Mouse (Mus musculus): ENCODE results near the gene Rnf224. TPM values are rescaled to one million over a fixed set of nuclear protein-coding genes. Genes with fewer than 3 reads are reported as not detected.

Gene Rnf224
- polyA plus RNA-seq, 1 experiment from 2014 or later: not detected

GRCm38 (mm10) chr2:25213266-25213865 lies 23.2 kb downstream of the Rnf224 start:
- no peak overlapping the region for H3K4me3 ChIP-seq (ENCODE audit: low read depth, low read length)
- no peak overlapping the region for H3K4me2 ChIP-seq (ENCODE audit: low read length)
- no peaks in the 10 kb centered on the region for H3K27me3 ChIP-seq (ENCODE audit: control insufficient read depth, insufficient read depth, low read depth, low read length)
- no peaks in the 10 kb centered on the region for H3K9me3 ChIP-seq (replicated peaks; ENCODE audit: control insufficient read depth, low read length, poor library complexity, severe bottlenecking)
- ATAC-seq: no peak
- H3K4me1 ChIP-seq (ENCODE audit: control insufficient read depth, insufficient read depth, low read length): peaks cover 25% of the 10 kb centered on the region
- WGBS: 72% methylated on average over 21 of the region's 23 CpGs
- no peak overlapping the region for H3K27ac ChIP-seq (ENCODE audit: low read length)
- no peak overlapping the region for H3K9ac ChIP-seq (ENCODE audit: low read depth, low read length)
- no peaks in the 10 kb centered on the region for H3K36me3 ChIP-seq (ENCODE audit: control insufficient read depth, insufficient read depth, low read length)

DNA sequence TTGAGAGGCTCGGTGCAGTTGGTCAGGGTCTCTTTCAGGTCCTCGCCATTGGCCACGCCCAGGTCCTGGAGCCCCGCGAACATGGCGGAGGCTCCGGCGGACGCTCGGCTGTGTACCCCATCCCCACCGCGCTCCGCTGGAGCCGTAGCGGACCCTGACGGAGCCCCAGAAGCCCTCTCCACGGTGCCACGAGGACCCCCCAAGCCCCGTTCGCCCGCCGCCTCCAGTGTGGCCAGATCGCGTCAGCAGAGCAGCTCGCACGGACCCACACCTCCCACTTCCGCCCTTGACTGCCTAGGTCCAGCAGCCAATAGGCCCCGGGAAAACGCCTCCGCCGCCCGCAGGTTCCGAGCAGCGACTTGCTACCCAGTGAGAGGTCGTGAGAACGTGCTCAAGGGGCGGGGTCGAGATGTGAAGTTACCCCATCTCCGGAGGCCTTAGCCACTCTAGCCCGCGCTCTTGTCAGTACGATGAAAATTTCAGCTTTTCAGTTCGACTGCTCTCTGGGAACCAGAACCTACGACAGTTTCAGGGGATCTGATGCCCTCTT lies 25.4 kb downstream of the Rnf224 start, which contains the start of gene Nelfb:
Gene Nelfb, minus strand, starts transcription at position 369 of the 550 bp plus-strand sequence.
- H3K27ac ChIP-seq (ENCODE audit: low read length): peak within 1 kb of the TSS; percentile 94
- H3K9me3 ChIP-seq (replicated peaks; ENCODE audit: control insufficient read depth, low read length, poor library complexity, severe bottlenecking): no peaks in the 10 kb centered on the region
- peak; percentile 94 for ATAC-seq
- no peaks in the 10 kb centered on the region for H3K27me3 ChIP-seq (ENCODE audit: control insufficient read depth, insufficient read depth, low read depth, low read length)
- H3K4me1 ChIP-seq (ENCODE audit: control insufficient read depth, insufficient read depth, low read length): peaks cover 34% of the 10 kb centered on the region
- H3K36me3 ChIP-seq (ENCODE audit: control insufficient read depth, insufficient read depth, low read length): no peaks in the 10 kb centered on the region; the same call in 1 of the 2 replicates
- H3K9ac ChIP-seq (ENCODE audit: low read depth, low read length): peak within 1 kb of the TSS; percentile 90
- peak within 1 kb of the TSS; percentile 87 for H3K4me3 ChIP-seq (ENCODE audit: low read depth, low read length)
- WGBS: under 1% methylated on average over 44 of the region's 44 CpGs
- peak within 1 kb of the TSS; percentile 85 for H3K4me2 ChIP-seq (ENCODE audit: low read length)

DNA sequence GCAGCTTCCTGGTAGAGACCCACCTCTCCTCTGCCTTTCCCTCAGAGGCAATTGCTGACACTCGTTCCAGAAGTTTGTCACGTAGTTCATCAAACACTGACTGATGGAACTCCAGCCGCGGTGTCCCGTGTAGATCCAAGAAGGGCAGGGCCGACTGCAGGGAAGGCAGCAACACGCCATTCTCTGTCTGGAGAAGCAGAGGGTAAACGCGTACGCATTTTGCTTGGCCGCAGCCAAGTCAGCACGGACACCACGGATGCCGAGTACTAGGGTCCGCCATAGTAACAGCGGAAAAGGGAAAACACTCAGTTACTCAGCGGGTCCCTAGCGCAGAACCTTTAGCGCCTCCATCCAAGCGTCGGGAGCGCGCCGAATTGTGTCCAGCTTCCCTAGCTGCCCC lies 25.9 kb downstream of the Rnf224 start:
- ATAC-seq: peak; percentile 53
- Histone ChIP-seq H3K4me1 (ENCODE audit: control insufficient read depth, insufficient read depth, low read length) (peaks cover 34% of the 10 kb centered on the region), H3K27me3 (ENCODE audit: control insufficient read depth, insufficient read depth, low read depth, low read length) (no peaks in the 10 kb centered on the region), H3K36me3 (ENCODE audit: control insufficient read depth, insufficient read depth, low read length) (no peaks in the 10 kb centered on the region; the same call in 1 of the 2 replicates), H3K9me3 (replicated peaks; ENCODE audit: control insufficient read depth, low read length, poor library complexity, severe bottlenecking) (no peaks in the 10 kb centered on the region), H3K4me2 (ENCODE audit: low read length) (peak overlapping the region; percentile 85), H3K27ac (ENCODE audit: low read length) (peak overlapping the region; percentile 94), H3K4me3 (ENCODE audit: low read depth, low read length) (peak overlapping the region; percentile 87), H3K9ac (ENCODE audit: low read depth, low read length) (peak overlapping the region; percentile 90)
- WGBS: 0% methylated on average over 24 of the region's 24 CpGs

DNA sequence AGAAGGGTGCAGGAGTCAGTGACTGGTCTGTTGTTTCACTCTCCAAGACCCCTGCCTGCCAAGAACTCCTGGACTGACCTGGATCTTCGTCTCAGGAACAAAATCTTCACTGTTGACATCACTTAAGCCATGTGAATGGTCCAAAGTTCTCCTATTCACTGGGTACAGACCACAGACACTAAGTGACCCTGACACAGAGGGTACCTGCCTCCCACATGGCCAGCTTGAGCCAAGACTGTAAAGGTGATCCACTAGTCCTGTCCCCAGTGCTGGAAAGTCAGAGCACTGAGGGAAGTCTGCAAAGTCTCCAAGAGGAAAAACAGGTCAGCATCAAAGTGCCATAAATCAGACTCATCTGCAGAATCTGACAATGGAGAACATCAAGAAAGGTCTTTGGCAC lies 29.0 kb downstream of the Rnf224 start:
- peaks cover 34% of the 10 kb centered on the region for H3K4me1 ChIP-seq (ENCODE audit: control insufficient read depth, insufficient read depth, low read length)
- H3K4me3 ChIP-seq (ENCODE audit: low read depth, low read length): no peak overlapping the region
- no peak for ATAC-seq
- H3K9me3 ChIP-seq (replicated peaks; ENCODE audit: control insufficient read depth, low read length, poor library complexity, severe bottlenecking): no peaks in the 10 kb centered on the region
- H3K27ac ChIP-seq (ENCODE audit: low read length): no peak overlapping the region
- no peaks in the 10 kb centered on the region for H3K27me3 ChIP-seq (ENCODE audit: control insufficient read depth, insufficient read depth, low read depth, low read length)
- no peak overlapping the region for H3K4me2 ChIP-seq (ENCODE audit: low read length)
- 88% methylated on average over 1 of the region's 1 CpGs for WGBS
- peaks cover 12% of the 10 kb centered on the region for H3K36me3 ChIP-seq (ENCODE audit: control insufficient read depth, insufficient read depth, low read length)
- no peak overlapping the region for H3K9ac ChIP-seq (ENCODE audit: low read depth, low read length)

DNA sequence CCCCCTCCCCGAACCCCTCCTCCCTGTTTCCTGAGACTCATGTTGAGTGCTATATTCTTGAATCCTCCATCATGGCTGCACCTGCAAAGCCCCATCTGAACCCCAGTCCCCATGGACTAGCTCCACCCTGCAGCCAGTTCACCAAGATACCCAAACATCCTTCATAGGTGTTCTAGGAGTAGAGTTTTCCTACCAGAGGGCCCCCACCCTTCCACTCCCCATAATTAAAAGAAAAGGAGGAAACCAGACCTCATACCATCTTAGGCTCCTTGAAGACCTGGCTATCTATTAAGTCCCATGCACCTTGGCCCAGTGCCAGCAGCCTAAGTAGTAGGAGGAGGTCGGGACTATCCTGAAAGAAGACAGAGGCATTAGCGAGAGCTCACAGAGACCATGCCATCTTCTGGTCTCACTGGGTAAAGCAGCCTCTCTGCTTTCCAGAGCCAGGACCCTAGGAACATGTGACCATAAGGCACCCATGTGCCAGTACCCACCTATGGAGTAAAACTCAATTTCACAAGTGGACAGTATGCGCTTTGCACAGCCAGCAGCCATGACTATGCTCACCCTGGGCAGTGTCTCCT lies 32.9 kb downstream of the Rnf224 start:
- WGBS: 61% methylated on average over 4 of the region's 4 CpGs
- peaks cover 31% of the 10 kb centered on the region for H3K36me3 ChIP-seq (ENCODE audit: control insufficient read depth, insufficient read depth, low read length)
- H3K27ac ChIP-seq (ENCODE audit: low read length): no peak overlapping the region

GRCm38 (mm10) chr2:25200631-25201030 lies 36.0 kb downstream of the Rnf224 start:
- no peak overlapping the region for H3K27ac ChIP-seq (ENCODE audit: low read length)
- no peak overlapping the region for H3K4me2 ChIP-seq (ENCODE audit: low read length)
- H3K27me3 ChIP-seq (ENCODE audit: control insufficient read depth, insufficient read depth, low read depth, low read length): peaks cover 13% of the 10 kb centered on the region
- ATAC-seq: no peak
- H3K9me3 ChIP-seq (replicated peaks; ENCODE audit: control insufficient read depth, low read length, poor library complexity, severe bottlenecking): no peaks in the 10 kb centered on the region
- 93% methylated on average over 2 of the region's 2 CpGs for WGBS
- peaks cover 31% of the 10 kb centered on the region for H3K36me3 ChIP-seq (ENCODE audit: control insufficient read depth, insufficient read depth, low read length)
- H3K4me1 ChIP-seq (ENCODE audit: control insufficient read depth, insufficient read depth, low read length): no peaks in the 10 kb centered on the region
- H3K9ac ChIP-seq (ENCODE audit: low read depth, low read length): no peak overlapping the region
- H3K4me3 ChIP-seq (ENCODE audit: low read depth, low read length): no peak overlapping the region

More for the DNA sequence above, 32.9 kb downstream of the Rnf224 start:
- Histone ChIP-seq H3K4me3 (ENCODE audit: low read depth, low read length) (no peak overlapping the region), H3K9ac (ENCODE audit: low read depth, low read length) (no peak overlapping the region), H3K27me3 (ENCODE audit: control insufficient read depth, insufficient read depth, low read depth, low read length) (no peaks in the 10 kb centered on the region), H3K9me3 (replicated peaks; ENCODE audit: control insufficient read depth, low read length, poor library complexity, severe bottlenecking) (no peaks in the 10 kb centered on the region), H3K4me1 (ENCODE audit: control insufficient read depth, insufficient read depth, low read length) (peaks cover 13% of the 10 kb centered on the region; the same call in 1 of the 2 replicates), H3K4me2 (ENCODE audit: low read length) (no peak overlapping the region)
- ATAC-seq: no peak

GRCm38 (mm10) chr2:25197946-25198345 lies 38.6 kb downstream of the Rnf224 start:
- H3K27me3 ChIP-seq (ENCODE audit: control insufficient read depth, insufficient read depth, low read depth, low read length): peaks cover 21% of the 10 kb centered on the region
- H3K4me2 ChIP-seq (ENCODE audit: low read length): no peak overlapping the region
- H3K27ac ChIP-seq (ENCODE audit: low read length): no peak overlapping the region
- H3K9ac ChIP-seq (ENCODE audit: low read depth, low read length): no peak overlapping the region
- H3K9me3 ChIP-seq (replicated peaks; ENCODE audit: control insufficient read depth, low read length, poor library complexity, severe bottlenecking): no peaks in the 10 kb centered on the region
- no peaks in the 10 kb centered on the region; the same call in 1 of the 2 replicates for H3K4me1 ChIP-seq (ENCODE audit: control insufficient read depth, insufficient read depth, low read length)
- no peak for ATAC-seq
- H3K36me3 ChIP-seq (ENCODE audit: control insufficient read depth, insufficient read depth, low read length): peaks cover 22% of the 10 kb centered on the region
- no peak overlapping the region for H3K4me3 ChIP-seq (ENCODE audit: low read depth, low read length)

GRCm38 (mm10) chr2:25197191-25197590 lies 39.4 kb downstream of the Rnf224 start:
- Histone ChIP-seq H3K27me3 (ENCODE audit: control insufficient read depth, insufficient read depth, low read depth, low read length) (peaks cover 21% of the 10 kb centered on the region), H3K4me2 (ENCODE audit: low read length) (no peak overlapping the region), H3K36me3 (ENCODE audit: control insufficient read depth, insufficient read depth, low read length) (peaks cover 17% of the 10 kb centered on the region), H3K9ac (ENCODE audit: low read depth, low read length) (no peak overlapping the region), H3K4me1 (ENCODE audit: control insufficient read depth, insufficient read depth, low read length) (no peaks in the 10 kb centered on the region; the same call in 1 of the 2 replicates), H3K9me3 (replicated peaks; ENCODE audit: control insufficient read depth, low read length, poor library complexity, severe bottlenecking) (no peaks in the 10 kb centered on the region), H3K4me3 (ENCODE audit: low read depth, low read length) (no peak overlapping the region), H3K27ac (ENCODE audit: low read length) (no peak overlapping the region)
- 19% methylated on average over 2 of the region's 2 CpGs for WGBS
- ATAC-seq: no peak

Measured in midbrain, embryonic 16.5 days (tissue).